Mouse (Mus musculus): ENCODE results near the gene Dhx32. TPM values are rescaled to one million over a fixed set of nuclear protein-coding genes. Genes with fewer than 3 reads are reported as not detected.

The Dhx32 gene
- polyA plus RNA-seq (2012; rRNA removed): 33.6 and 38.6 TPM in 2 replicates

GRCm38 (mm10) chr7:133782717-133783435 is at the start of gene Dhx32:
Gene Dhx32 (minus strand): TSS chr7:133782726.
- DNase-seq (ENCODE audit: extremely low spot score in 1 of 2, low spot score in 1 of 2): peak in 1 of 2 experiments; percentile 82

GRCm38 (mm10) chr7:133829579-133829978 is 47.1 kb upstream of the Dhx32 start:
- DNase-seq (ENCODE audit: extremely low spot score in 1 of 2, low spot score in 1 of 2): no peak

- no peak for DNase-seq (ENCODE audit: extremely low spot score in 1 of 2, low spot score in 1 of 2)
These were observed 46.0 kb upstream of the Dhx32 start for GRCm38 (mm10) chr7:133828514-133828913.

GRCm38 (mm10) chr7:133824579-133824978 is 42.1 kb upstream of the Dhx32 start:
- DNase-seq (ENCODE audit: extremely low spot score in 1 of 2, low spot score in 1 of 2): no peak

- DNase-seq (ENCODE audit: extremely low spot score in 1 of 2, low spot score in 1 of 2): no peak
These were observed 41.2 kb upstream of the Dhx32 start for GRCm38 (mm10) chr7:133823751-133824150.

- DNase-seq (ENCODE audit: extremely low spot score in 1 of 2, low spot score in 1 of 2): peak in 1 of 2 experiments; percentile 42
These were observed 30.8 kb upstream of the Dhx32 start for GRCm38 (mm10) chr7:133813331-133813730.

GRCm38 (mm10) chr7:133812927-133813326 is 30.4 kb upstream of the Dhx32 start:
- no peak for DNase-seq (ENCODE audit: extremely low spot score in 1 of 2, low spot score in 1 of 2)

- peak; percentile 46 to 84 for DNase-seq (ENCODE audit: extremely low spot score in 1 of 2, low spot score in 1 of 2)
These were observed 23.2 kb upstream of the Dhx32 start for GRCm38 (mm10) chr7:133805614-133806175.

- DNase-seq (ENCODE audit: extremely low spot score in 1 of 2, low spot score in 1 of 2): no peak
These were observed 19.3 kb upstream of the Dhx32 start for GRCm38 (mm10) chr7:133801823-133802222.

- no peak for DNase-seq (ENCODE audit: extremely low spot score in 1 of 2, low spot score in 1 of 2)
These were observed 17.4 kb upstream of the Dhx32 start for GRCm38 (mm10) chr7:133799928-133800327.

GRCm38 (mm10) chr7:133794720-133795119 is 12.2 kb upstream of the Dhx32 start:
- no peak for DNase-seq (ENCODE audit: extremely low spot score in 1 of 2, low spot score in 1 of 2)

- peak; percentile 50 to 51 for DNase-seq (ENCODE audit: extremely low spot score in 1 of 2, low spot score in 1 of 2)
These were observed 11.0 kb upstream of the Dhx32 start for GRCm38 (mm10) chr7:133793248-133794131.

- DNase-seq (ENCODE audit: extremely low spot score in 1 of 2, low spot score in 1 of 2): no peak
These were observed 10.2 kb upstream of the Dhx32 start for GRCm38 (mm10) chr7:133792771-133793170.

- DNase-seq (ENCODE audit: extremely low spot score in 1 of 2, low spot score in 1 of 2): no peak
These were observed 8.2 kb upstream of the Dhx32 start for GRCm38 (mm10) chr7:133790608-133791229.

- DNase-seq (ENCODE audit: extremely low spot score in 1 of 2, low spot score in 1 of 2): no peak
These were observed 7.6 kb upstream of the Dhx32 start for GRCm38 (mm10) chr7:133790171-133790570.

- DNase-seq (ENCODE audit: extremely low spot score in 1 of 2, low spot score in 1 of 2): no peak
These were observed 5.6 kb upstream of the Dhx32 start for GRCm38 (mm10) chr7:133788147-133788546.

GRCm38 (mm10) chr7:133787571-133787970 is 5.0 kb upstream of the Dhx32 start:
- DNase-seq (ENCODE audit: extremely low spot score in 1 of 2, low spot score in 1 of 2): no peak

GRCm38 (mm10) chr7:133781991-133782390 is 535 bp downstream of the Dhx32 start:
- no peak for DNase-seq (ENCODE audit: extremely low spot score in 1 of 2, low spot score in 1 of 2)

- DNase-seq (ENCODE audit: extremely low spot score in 1 of 2, low spot score in 1 of 2): no peak
These were observed 943 bp downstream of the Dhx32 start for GRCm38 (mm10) chr7:133781583-133781982.

- DNase-seq (ENCODE audit: extremely low spot score in 1 of 2, low spot score in 1 of 2): peak; percentile 59 to 85
These were observed 5.9 kb downstream of the Dhx32 start, which contains the start of gene Fank1 for GRCm38 (mm10) chr7:133776626-133776996. Gene Fank1 (plus strand): TSS chr7:133776861.

All from frontal cortex, adult 2 months (tissue).